7 mouse cellular contexts compared by ENCODE assay signal in genomic region chr2:156482764-156483163, GRCm38 (mm10).
"Had no signal": no experiment of that assay in that cellular context is flagged by ENCODE, and none has a peak within 500 bp of the region (broad histone marks: within the 10 kb centered on the region; RNA-seq: fewer than 3 reads in every experiment).

No protein-coding gene starts in this region.

- H3K4me3 ChIP-seq: midbrain, embryonic 10.5 days; midbrain, embryonic 12.5 days; myocyte; neural tube, embryonic 13.5 days; neural tube, embryonic 15.5 days had no signal

- H3K9ac ChIP-seq: lung, embryonic 14.5 days; midbrain, embryonic 12.5 days; neural tube, embryonic 13.5 days; neural tube, embryonic 15.5 days had no signal

- H3K27ac ChIP-seq: midbrain, embryonic 10.5 days; midbrain, embryonic 12.5 days; neural tube, embryonic 13.5 days; neural tube, embryonic 15.5 days had no signal

- H3K4me2 ChIP-seq: lung, embryonic 14.5 days; midbrain, embryonic 12.5 days; neural tube, embryonic 13.5 days; neural tube, embryonic 15.5 days had no signal

- H3K36me3 ChIP-seq: midbrain, embryonic 12.5 days; neural tube, embryonic 15.5 days had no signal

- H3K27me3 ChIP-seq: neural tube, embryonic 13.5 days; neural tube, embryonic 15.5 days had no signal

- DNase-seq: right cerebral cortex, postnatal 25 days had no signal

- H3K9me3 ChIP-seq: midbrain, embryonic 12.5 days; neural tube, embryonic 15.5 days had no signal
